Mouse (Mus musculus) thymus, adult 2 months (tissue): ENCODE measurements around the gene 4930449I24Rik.
"Not testable (repeated sequence)": the region's sequence is repeated elsewhere in the genome, so short reads cannot be mapped to it uniquely, and the experiment has no call there.

Experiments used
- CTCF ChIP-seq: fragments of 200-500 bp; IDR thresholded peaks from 2 replicates; pipeline ENCODE4 v1.5.1; 2012; ENCODE audit warnings: mild to moderate bottlenecking, control low read depth, low read length, moderate library complexity, borderline replicate concordance; ENCODE audit not compliant: control insufficient read depth, poor library complexity, insufficient read depth; ENCODE audit errors: extremely low read depth
- POLR2A ChIP-seq: fragments of 200-500 bp; IDR thresholded peaks from 2 replicates; pipeline ENCODE4 v1.6.1; 2012; ENCODE audit warnings: mild to moderate bottlenecking, low read length, control low read depth, moderate library complexity; ENCODE audit not compliant: control insufficient read depth, poor library complexity, insufficient read depth; ENCODE audit errors: extremely low read depth

DNA sequence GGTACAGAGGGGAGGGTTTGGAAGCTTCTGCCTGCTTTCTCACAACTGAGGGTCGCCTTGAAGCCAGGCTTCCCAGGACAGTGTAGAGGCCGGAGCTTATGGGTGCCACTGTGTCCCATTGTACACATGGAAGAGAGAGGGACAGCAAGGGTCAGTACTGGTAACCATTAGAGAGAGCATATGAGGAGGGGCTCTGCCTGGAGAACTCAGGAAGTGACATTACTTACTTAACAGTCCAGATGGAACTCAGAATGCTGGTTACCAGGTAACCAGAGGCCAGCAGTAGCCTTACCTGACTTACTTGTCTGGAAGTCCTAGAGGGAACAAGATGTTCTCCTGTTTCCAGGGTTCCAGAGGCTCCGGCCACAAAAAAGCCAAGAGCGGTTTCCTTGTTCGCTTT lies 11.6 kb downstream of the 4930449I24Rik start, which contains the start of gene Gm3402:
- TF ChIP-seq POLR2A, CTCF: not testable (repeated sequence)
